Mouse (Mus musculus) kidney, embryonic 16.5 days (tissue): ENCODE measurements around the gene Zfp524. TPM values are rescaled to one million over a fixed set of nuclear protein-coding genes. Genes with fewer than 3 reads are reported as not detected.
A peak's percentile ranks its signal among the peaks of the same experiment; 100 is the strongest.

Experiments used
- ATAC-seq: fragments of 200-750 bp; cut with Nextera tagmentation; 2 replicates; pipeline ENCODE4 v1.8.0; 2017; ENCODE audit warnings: moderate TSS enrichment; ENCODE audit not compliant: low FRiP score, low TSS enrichment
- H3K27ac ChIP-seq: fragments of 300-500 bp; sonication (generic); 2 replicates; pipeline ENCODE4 v1.5.1; 2014; ENCODE audit warnings: low read length
- H3K27me3 ChIP-seq: fragments of 300-500 bp; sonication (generic); 2 replicates; pipeline ENCODE4 v1.6.1; 2014; ENCODE audit warnings: low read length, control low read depth, mixed read lengths; ENCODE audit not compliant: insufficient read depth
- H3K36me3 ChIP-seq: fragments of 300-500 bp; sonication (generic); 2 replicates; pipeline ENCODE4 v1.6.1; 2014; ENCODE audit warnings: low read length, control low read depth, mixed read lengths; ENCODE audit not compliant: insufficient read depth
- H3K4me1 ChIP-seq: fragments of 300-500 bp; sonication (generic); 2 replicates; pipeline ENCODE4 v1.6.1; 2014; ENCODE audit warnings: low read length, control low read depth, mixed read lengths; ENCODE audit not compliant: insufficient read depth
- H3K4me2 ChIP-seq: fragments of 300-500 bp; sonication (generic); replicated peaks from 2 replicates; pipeline ENCODE4 v1.6.1; 2014; ENCODE audit warnings: low read depth, low read length
- H3K4me3 ChIP-seq: fragments of 300-500 bp; sonication (generic); 2 replicates; pipeline ENCODE4 v1.5.1; 2014; ENCODE audit warnings: mild to moderate bottlenecking, low read length
- H3K9ac ChIP-seq: fragments of 300-500 bp; sonication (generic); replicated peaks from 2 replicates; pipeline ENCODE4 v1.6.1; 2014; ENCODE audit warnings: low read length
- H3K9me3 ChIP-seq: fragments of 300-500 bp; sonication (generic); 2 replicates; pipeline ENCODE4 v1.6.1; 2016; ENCODE audit warnings: low read length, control low read depth
- WGBS: fragments of 180-500 bp; shearing (Covaris S2); extraction: QIAGEN DNeasy Blood & Tissue Kit; methylation state at CpG from one replicate; pipeline ENCODE4 v1.1.7; 2014; 5-methylcytosine and 5-hydroxymethylcytosine counted together
- polyA plus RNA-seq: library from polyadenylated mRNA; unstranded; fragments of >200 nt; fragmentation: Nextera tagmentation; extraction: Ambion mirVana; gene quantifications from 2 replicates; pipeline ENCODE4 v1.2.1, GENCODE M21; 2015

Zfp524 gene
- polyA plus RNA-seq, 1 experiment from 2014 or later: 14.4 TPM

DNA sequence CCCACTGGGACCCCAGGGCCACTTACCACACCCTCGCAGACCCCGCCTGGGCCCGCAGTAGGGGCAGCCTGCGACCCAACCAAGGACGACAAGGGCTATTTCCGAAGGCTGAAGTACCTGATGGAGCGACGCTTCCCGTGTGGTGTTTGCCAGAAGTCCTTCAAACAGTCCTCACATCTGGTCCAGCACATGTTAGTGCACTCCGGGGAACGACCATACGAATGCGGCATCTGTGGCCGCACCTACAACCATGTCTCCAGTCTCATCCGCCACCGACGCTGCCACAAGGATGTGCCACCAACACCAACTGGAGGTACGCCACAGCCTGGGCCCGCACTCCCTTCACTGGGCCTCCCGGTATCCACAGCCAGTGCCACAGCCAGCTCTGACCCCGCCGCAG lies 15.3 kb downstream of the Zfp524 start:
- no peak overlapping the region for H3K27ac ChIP-seq
- H3K27me3 ChIP-seq: no peaks in the 10 kb centered on the region
- no peak overlapping the region for H3K4me2 ChIP-seq
- H3K36me3 ChIP-seq: peaks cover 84% of the 10 kb centered on the region
- H3K4me3 ChIP-seq: no peak overlapping the region
- no peaks in the 10 kb centered on the region for H3K4me1 ChIP-seq
- peaks cover 45% of the 10 kb centered on the region for H3K9me3 ChIP-seq
- H3K9ac ChIP-seq: no peak overlapping the region
- 95% methylated on average over 22 of the region's 22 CpGs for WGBS
- no peak for ATAC-seq

DNA sequence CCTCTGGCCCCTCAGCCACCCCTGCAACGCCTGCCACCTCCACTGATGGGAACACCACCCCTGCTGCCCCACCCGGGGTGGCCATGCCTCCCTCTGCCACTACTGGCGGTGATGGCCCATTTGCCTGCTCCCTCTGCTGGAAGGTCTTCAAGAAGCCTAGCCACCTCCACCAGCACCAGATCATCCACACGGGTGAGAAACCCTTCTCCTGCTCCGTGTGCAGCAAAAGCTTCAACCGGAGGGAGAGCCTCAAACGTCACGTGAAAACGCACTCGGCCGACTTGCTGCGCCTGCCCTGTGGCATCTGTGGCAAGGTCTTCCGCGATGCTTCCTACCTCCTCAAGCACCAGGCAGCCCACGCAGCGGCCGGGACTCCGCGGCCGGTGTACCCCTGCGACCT lies 15.7 kb downstream of the Zfp524 start:
- no peaks in the 10 kb centered on the region for H3K27me3 ChIP-seq
- no peak overlapping the region for H3K27ac ChIP-seq
- H3K4me3 ChIP-seq: no peak overlapping the region
- no peak overlapping the region for H3K9ac ChIP-seq
- WGBS: 94% methylated on average over 21 of the region's 21 CpGs
- no peak overlapping the region for H3K4me2 ChIP-seq
- no peaks in the 10 kb centered on the region for H3K4me1 ChIP-seq
- H3K36me3 ChIP-seq: peaks cover 84% of the 10 kb centered on the region
- H3K9me3 ChIP-seq: peaks cover 45% of the 10 kb centered on the region
- ATAC-seq: no peak

DNA sequence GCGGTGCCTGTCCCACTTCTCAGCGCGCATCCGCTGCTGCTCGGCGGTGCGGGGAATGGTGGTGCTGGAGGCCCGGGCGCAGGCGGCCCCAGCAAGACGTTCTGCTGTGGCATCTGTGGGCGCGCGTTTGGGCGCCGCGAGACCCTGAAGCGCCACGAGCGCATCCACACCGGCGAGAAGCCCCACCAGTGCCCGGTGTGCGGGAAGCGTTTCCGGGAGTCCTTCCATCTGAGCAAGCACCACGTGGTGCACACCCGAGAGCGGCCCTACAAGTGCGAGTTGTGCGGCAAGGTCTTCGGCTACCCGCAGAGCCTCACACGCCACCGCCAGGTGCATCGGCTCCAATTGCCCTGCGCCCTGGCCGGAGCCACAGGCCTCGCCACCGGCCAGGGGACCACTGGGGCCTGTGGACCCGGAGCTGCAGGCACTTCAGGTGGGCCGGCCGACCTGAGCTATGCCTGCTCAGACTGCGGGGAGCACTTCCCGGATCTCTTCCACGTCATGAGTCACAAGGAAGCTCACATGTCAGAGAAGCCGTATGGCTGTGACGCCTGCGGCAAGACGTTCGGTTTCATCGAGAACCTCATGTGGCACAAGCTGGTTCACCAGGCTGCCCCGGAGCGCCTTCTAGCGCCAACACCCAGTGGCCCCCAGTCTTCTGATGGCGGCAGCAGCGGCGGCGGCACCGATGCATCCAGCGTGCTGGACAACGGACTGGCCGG lies 16.5 kb downstream of the Zfp524 start:
- H3K4me2 ChIP-seq: no peak overlapping the region
- no peaks in the 10 kb centered on the region for H3K4me1 ChIP-seq
- H3K4me3 ChIP-seq: no peak overlapping the region
- no peak overlapping the region for H3K27ac ChIP-seq
- ATAC-seq: no peak
- H3K36me3 ChIP-seq: peaks cover 92% of the 10 kb centered on the region
- peaks cover 46% of the 10 kb centered on the region for H3K9me3 ChIP-seq
- 83% methylated on average over 63 of the region's 63 CpGs for WGBS
- no peak overlapping the region for H3K9ac ChIP-seq
- no peaks in the 10 kb centered on the region for H3K27me3 ChIP-seq

DNA sequence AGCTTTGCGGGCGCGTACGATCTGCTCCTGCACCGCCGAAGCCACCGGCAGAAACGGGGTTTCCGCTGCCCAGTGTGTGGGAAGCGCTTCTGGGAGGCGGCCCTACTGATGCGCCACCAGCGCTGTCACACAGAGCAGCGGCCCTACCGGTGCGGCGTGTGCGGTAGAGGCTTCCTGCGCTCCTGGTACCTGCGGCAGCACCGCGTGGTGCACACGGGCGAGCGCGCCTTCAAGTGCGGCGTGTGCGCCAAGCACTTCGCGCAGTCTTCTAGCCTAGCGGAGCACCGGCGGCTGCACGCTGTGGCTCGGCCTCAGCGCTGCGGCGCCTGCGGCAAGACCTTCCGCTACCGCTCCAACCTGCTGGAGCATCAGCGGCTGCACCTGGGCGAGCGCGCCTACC lies 17.3 kb downstream of the Zfp524 start:
- 0 out of 2 replicates have a peak, but pooled peaks have one; percentile 4 for ATAC-seq
- no peak overlapping the region for H3K9ac ChIP-seq
- H3K27ac ChIP-seq: no peak overlapping the region
- no peaks in the 10 kb centered on the region for H3K4me1 ChIP-seq
- H3K9me3 ChIP-seq: peaks cover 51% of the 10 kb centered on the region
- H3K4me2 ChIP-seq: no peak overlapping the region
- no peak overlapping the region for H3K4me3 ChIP-seq
- 84% methylated on average over 46 of the region's 46 CpGs for WGBS
- H3K27me3 ChIP-seq: no peaks in the 10 kb centered on the region
- H3K36me3 ChIP-seq: peaks cover 94% of the 10 kb centered on the region

DNA sequence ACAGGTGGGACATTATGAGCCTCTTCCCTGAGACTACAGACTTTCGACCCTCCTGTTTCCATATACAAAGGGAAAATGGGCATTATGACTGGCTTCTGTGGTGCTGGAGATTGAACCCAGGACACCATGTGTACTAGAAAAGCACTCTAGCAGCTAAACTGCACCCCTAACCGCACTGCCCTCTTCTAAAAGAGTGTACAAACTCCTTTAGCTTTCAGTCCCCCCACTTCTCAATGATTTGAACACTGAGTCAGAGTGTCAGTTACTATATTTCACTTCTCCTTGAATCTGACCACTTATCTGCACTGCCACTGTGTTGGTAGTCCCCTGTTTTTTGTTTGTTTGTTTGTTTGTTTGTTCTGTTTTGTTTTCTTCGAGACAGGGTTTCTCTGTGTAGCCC lies 19.6 kb downstream of the Zfp524 start, which contains the start of gene 4632433K11Rik:
Gene 4632433K11Rik (plus strand): TSS at position 301 of the 400 bp plus-strand sequence.
- Histone ChIP-seq H3K9ac (no peak within 1 kb of the TSS), H3K4me2 (no peak within 1 kb of the TSS), H3K4me1 (peaks cover 7% of the 10 kb centered on the region; the same call in 1 of the 2 replicates), H3K27ac (no peak within 1 kb of the TSS), H3K4me3 (no peak within 1 kb of the TSS), H3K36me3 (peaks cover 75% of the 10 kb centered on the region), H3K27me3 (no peaks in the 10 kb centered on the region), H3K9me3 (peaks cover 46% of the 10 kb centered on the region)
- no peak for ATAC-seq
- WGBS: 92% methylated on average over 3 of the region's 3 CpGs

DNA sequence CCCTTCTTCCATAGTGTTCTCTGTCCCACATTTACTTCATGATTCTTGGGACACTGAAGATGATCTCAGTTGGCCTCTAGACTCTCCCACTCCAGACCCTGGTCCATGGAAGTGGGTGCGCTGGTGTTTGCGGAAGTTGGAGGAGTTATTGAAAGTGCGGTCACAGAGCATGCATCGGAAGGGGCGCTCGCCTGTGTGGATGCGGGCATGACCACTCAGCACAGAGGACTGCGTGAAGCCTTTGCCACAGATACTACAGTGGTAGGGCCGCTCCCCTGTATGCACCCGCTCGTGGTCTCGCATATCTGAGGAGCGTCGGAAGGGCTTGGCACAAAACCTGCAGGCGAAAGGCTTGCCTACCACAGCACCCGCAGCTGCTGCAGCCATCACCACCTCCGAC lies 21.4 kb downstream of the Zfp524 start:
- Histone ChIP-seq H3K4me2 (no peak overlapping the region), H3K36me3 (peaks cover 57% of the 10 kb centered on the region), H3K4me3 (no peak overlapping the region), H3K4me1 (peaks cover 16% of the 10 kb centered on the region; the same call in 1 of the 2 replicates), H3K27ac (no peak overlapping the region), H3K9ac (no peak overlapping the region), H3K27me3 (no peaks in the 10 kb centered on the region), H3K9me3 (peaks cover 28% of the 10 kb centered on the region)
- ATAC-seq: no peak
- WGBS: 94% methylated on average over 17 of the region's 17 CpGs

DNA sequence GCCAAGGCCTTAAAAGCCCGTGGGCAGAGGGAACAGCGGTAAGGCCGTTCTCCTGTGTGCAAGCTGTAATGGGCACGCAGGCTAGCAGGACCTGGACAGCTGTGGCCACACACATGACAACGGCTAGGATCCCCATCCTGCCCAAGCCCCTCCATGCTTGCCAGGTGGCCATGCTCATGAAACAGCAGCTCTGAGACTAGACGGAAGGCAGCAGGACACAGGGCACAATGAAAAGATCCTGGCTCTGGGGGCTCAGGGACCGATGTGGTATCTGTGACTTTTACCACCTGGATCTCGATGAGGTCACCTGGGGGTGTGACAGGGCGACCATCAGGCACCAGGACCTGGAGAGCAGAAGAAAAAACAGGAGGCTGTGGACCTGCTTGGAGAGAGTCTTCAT lies 21.9 kb downstream of the Zfp524 start:
- H3K4me2 ChIP-seq: no peak overlapping the region
- H3K27ac ChIP-seq: no peak overlapping the region
- H3K4me1 ChIP-seq: peaks cover 16% of the 10 kb centered on the region; the same call in 1 of the 2 replicates
- H3K27me3 ChIP-seq: no peaks in the 10 kb centered on the region
- 94% methylated on average over 9 of the region's 9 CpGs for WGBS
- no peak overlapping the region for H3K4me3 ChIP-seq
- peaks cover 53% of the 10 kb centered on the region for H3K36me3 ChIP-seq
- H3K9me3 ChIP-seq: peaks cover 23% of the 10 kb centered on the region
- no peak overlapping the region for H3K9ac ChIP-seq
- no peak for ATAC-seq

DNA sequence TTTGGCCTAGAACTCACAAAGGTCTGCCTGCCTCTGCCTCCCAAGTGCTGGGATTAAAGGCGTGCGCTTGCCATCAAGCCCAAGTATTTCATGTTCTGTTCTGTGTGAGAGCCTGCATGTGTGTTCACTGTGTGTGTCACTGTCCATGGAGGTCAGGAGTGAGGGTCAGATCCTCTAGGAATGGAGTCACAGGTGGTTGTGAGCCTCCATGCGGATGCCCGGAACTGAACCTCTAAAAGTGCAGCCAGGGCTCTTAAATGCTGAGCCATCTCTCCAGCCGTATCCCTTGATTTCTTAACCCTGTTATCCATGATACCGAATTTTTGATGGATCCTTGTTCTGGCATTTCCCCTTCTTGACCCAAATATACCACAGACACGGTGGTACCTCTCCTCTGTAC lies 22.8 kb downstream of the Zfp524 start:
- Histone ChIP-seq H3K4me3 (no peak overlapping the region), H3K27ac (no peak overlapping the region), H3K9me3 (peaks cover 14% of the 10 kb centered on the region), H3K36me3 (peaks cover 47% of the 10 kb centered on the region), H3K9ac (no peak overlapping the region), H3K27me3 (no peaks in the 10 kb centered on the region), H3K4me1 (peaks cover 16% of the 10 kb centered on the region; the same call in 1 of the 2 replicates), H3K4me2 (no peak overlapping the region)
- WGBS: 95% methylated on average over 7 of the region's 7 CpGs
- no peak for ATAC-seq

DNA sequence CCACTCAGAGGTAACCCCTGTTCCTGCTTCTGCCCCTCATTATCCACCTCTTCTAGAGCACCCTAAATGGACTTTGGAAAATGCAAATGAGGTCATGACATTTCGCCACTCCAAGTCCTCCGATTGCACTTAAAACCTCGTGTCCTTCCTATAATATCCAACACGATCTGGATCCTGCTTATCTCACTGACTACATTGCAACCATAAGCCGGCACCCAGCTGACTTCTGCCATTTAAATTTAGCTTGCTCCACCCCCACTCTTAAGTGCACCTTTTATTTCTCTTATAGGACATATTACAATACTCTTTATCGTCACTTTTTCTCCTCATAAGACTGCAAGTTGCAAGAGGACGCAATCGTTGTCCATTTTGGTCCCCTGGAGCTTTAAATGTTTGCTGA lies 23.3 kb downstream of the Zfp524 start:
- Histone ChIP-seq H3K4me2 (peak overlapping the region; percentile 48), H3K36me3 (peaks cover 43% of the 10 kb centered on the region), H3K9ac (no peak overlapping the region), H3K4me1 (peaks cover 16% of the 10 kb centered on the region; the same call in 1 of the 2 replicates), H3K4me3 (peak overlapping the region; percentile 81), H3K9me3 (peaks cover 10% of the 10 kb centered on the region; the same call in 1 of the 2 replicates), H3K27me3 (no peaks in the 10 kb centered on the region), H3K27ac (peak overlapping the region; percentile 99)
- 87% methylated on average over 8 of the region's 8 CpGs for WGBS
- ATAC-seq: no peak

DNA sequence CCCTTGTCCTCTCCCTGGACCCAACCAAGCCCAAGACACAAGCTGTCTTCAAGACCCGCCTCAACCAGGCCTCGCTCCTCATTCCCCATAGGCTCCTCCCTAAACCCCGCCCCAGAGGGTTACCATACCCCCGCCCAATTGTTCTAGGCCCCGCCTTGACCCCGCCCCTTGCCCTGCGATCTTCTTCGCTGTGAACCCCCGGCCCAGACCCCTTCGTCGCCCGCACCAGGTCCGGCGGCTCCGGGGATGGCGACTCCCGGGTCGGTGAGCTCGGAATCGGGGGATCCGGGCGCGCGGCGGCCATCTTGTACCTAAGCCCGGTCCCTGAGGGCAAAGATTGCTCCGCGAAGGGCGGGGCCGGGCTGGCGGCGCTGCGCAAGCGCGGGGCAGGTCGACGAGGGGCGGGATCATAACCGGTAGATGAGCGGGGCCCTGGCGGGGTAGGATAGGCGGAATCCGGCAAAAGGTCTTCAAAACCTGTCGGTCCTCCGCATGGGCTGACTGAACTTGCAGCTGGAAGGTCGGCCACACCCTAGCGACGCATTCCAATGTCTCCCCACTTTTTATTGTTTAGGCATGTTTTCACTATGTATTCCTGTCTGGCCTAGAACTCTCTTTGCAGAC lies 24.0 kb downstream of the Zfp524 start, which contains the start of gene Zfp784:
Gene Zfp784 (minus strand): TSS at position 338 of the 624 bp plus-strand sequence.
- H3K4me3 ChIP-seq: peak within 1 kb of the TSS; percentile 81
- peaks cover 35% of the 10 kb centered on the region for H3K36me3 ChIP-seq
- H3K4me2 ChIP-seq: peak within 1 kb of the TSS; percentile 48
- peaks cover 6% of the 10 kb centered on the region; the same call in 1 of the 2 replicates for H3K9me3 ChIP-seq
- under 1% methylated on average over 48 of the region's 48 CpGs for WGBS
- peak within 1 kb of the TSS; percentile 99 for H3K27ac ChIP-seq
- peaks cover 16% of the 10 kb centered on the region; the same call in 1 of the 2 replicates for H3K4me1 ChIP-seq
- peak; percentile 97 for ATAC-seq
- H3K9ac ChIP-seq: peak within 1 kb of the TSS; percentile 95
- H3K27me3 ChIP-seq: no peaks in the 10 kb centered on the region
